Mouse (Mus musculus) gastrocnemius, postnatal 25 days (tissue): ENCODE measurements around the gene Rnf212. TPM values are rescaled to one million over a fixed set of nuclear protein-coding genes. Genes with fewer than 3 reads are reported as not detected.
"Not testable (repeated sequence)": the region's sequence is repeated elsewhere in the genome, so short reads cannot be mapped to it uniquely, and the experiment has no call there.

Source experiments
- DNase-seq: peaks from one replicate; pipeline ENCODE4 v3.0.0; 2022
- long read RNA-seq, 2 experiments: library from polyadenylated mRNA; stranded (forward); transcript quantifications; one replicate each; pipeline ENCODE4 v2.0.0; 2021
- total RNA-seq, 2 experiments: library from RNA; stranded (reverse); gene quantifications; 1 replicate in 1 of 2; 2 replicates in 1 of 2; pipeline ENCODE4 v1.2.3; 2021

The Rnf212 gene
- not detected for total RNA-seq
- long read RNA-seq, experiment 1 = 0 reads
- long read RNA-seq, experiment 2 = 0 reads

GRCm38 (mm10) chr5:108774630-108775306 lies at the start of gene Rnf212:
TSS of gene Rnf212 (minus strand) at chr5:108774982.
- no peak for DNase-seq

GRCm38 (mm10) chr5:108823276-108823675 lies 48.5 kb upstream of the Rnf212 start:
- no peak for DNase-seq

GRCm38 (mm10) chr5:108808750-108809149 lies 34.0 kb upstream of the Rnf212 start, which contains the start of gene Vmn2r8:
TSS of gene Vmn2r8 (minus strand) at chr5:108808850.
- not testable (repeated sequence) for DNase-seq

- DNase-seq = no peak
Observed at GRCm38 (mm10) chr5:108803646-108804045, 28.9 kb upstream of the Rnf212 start.

GRCm38 (mm10) chr5:108795263-108795662 lies 20.5 kb upstream of the Rnf212 start, which contains the start of gene Tmed11:
TSS of gene Tmed11 (minus strand) at chr5:108795363.
- not testable (repeated sequence) for DNase-seq

- not testable (repeated sequence) for DNase-seq
Observed at GRCm38 (mm10) chr5:108790385-108790784, 15.6 kb upstream of the Rnf212 start.

- no peak for DNase-seq
Observed at GRCm38 (mm10) chr5:108760002-108760401, 14.8 kb downstream of the Rnf212 start.

- DNase-seq = no peak
Observed at GRCm38 (mm10) chr5:108758396-108758795, 16.4 kb downstream of the Rnf212 start.

GRCm38 (mm10) chr5:108751258-108751657 lies 23.5 kb downstream of the Rnf212 start:
- DNase-seq = not testable (repeated sequence)

GRCm38 (mm10) chr5:108750328-108751210 lies 24.2 kb downstream of the Rnf212 start:
- no peak for DNase-seq

- DNase-seq = no peak
Observed at GRCm38 (mm10) chr5:108744629-108745028, 30.2 kb downstream of the Rnf212 start.

- DNase-seq = no peak
Observed at GRCm38 (mm10) chr5:108743856-108744255, 30.9 kb downstream of the Rnf212 start.

- DNase-seq = no peak
Observed at GRCm38 (mm10) chr5:108742596-108742995, 32.2 kb downstream of the Rnf212 start.

GRCm38 (mm10) chr5:108741844-108742243 lies 32.9 kb downstream of the Rnf212 start:
- no peak for DNase-seq

GRCm38 (mm10) chr5:108727425-108727824 lies 47.4 kb downstream of the Rnf212 start:
- DNase-seq = no peak

GRCm38 (mm10) chr5:108726557-108727248 lies 48.1 kb downstream of the Rnf212 start:
- DNase-seq = peak; percentile 39

- no peak for DNase-seq
Observed at GRCm38 (mm10) chr5:108724006-108724405, 50.8 kb downstream of the Rnf212 start.

GRCm38 (mm10) chr5:108719761-108720160 lies 55.0 kb downstream of the Rnf212 start:
- no peak for DNase-seq

- DNase-seq = no peak
Observed at GRCm38 (mm10) chr5:108718051-108718450, 56.7 kb downstream of the Rnf212 start.

- DNase-seq = peak; percentile 7
Observed at GRCm38 (mm10) chr5:108715974-108716373, 58.8 kb downstream of the Rnf212 start.

- DNase-seq = peak; percentile 62
Observed at GRCm38 (mm10) chr5:108714149-108714548, 60.6 kb downstream of the Rnf212 start.

GRCm38 (mm10) chr5:108713691-108714090 lies 61.1 kb downstream of the Rnf212 start:
- DNase-seq = no peak
